Mouse (Mus musculus) left cerebral cortex, adult 8-10 months (tissue): ENCODE results near the gene Zc3h10. TPM values are rescaled to one million over a fixed set of nuclear protein-coding genes. Genes with fewer than 3 reads are reported as not detected.
A peak's percentile ranks its signal among the peaks of the same experiment; 100 is the strongest.
"Not testable (repeated sequence)": the region's sequence is repeated elsewhere in the genome, so short reads cannot be mapped to it uniquely, and the experiment has no call there.

Source experiments
- DNase-seq, 2 experiments: peaks; one replicate each; pipeline ENCODE4 v3.0.0; 2022; ENCODE audit warnings: low spot score in 2 of 2
- total RNA-seq, 4 experiments: library from RNA; stranded (reverse); gene quantifications; 2 replicates each; pipeline ENCODE4 v1.2.4; 2022

Zc3h10 gene
- total RNA-seq, 4 experiments from 2014 or later = 11.7 to 16.1 (median 14.8) TPM

DNA sequence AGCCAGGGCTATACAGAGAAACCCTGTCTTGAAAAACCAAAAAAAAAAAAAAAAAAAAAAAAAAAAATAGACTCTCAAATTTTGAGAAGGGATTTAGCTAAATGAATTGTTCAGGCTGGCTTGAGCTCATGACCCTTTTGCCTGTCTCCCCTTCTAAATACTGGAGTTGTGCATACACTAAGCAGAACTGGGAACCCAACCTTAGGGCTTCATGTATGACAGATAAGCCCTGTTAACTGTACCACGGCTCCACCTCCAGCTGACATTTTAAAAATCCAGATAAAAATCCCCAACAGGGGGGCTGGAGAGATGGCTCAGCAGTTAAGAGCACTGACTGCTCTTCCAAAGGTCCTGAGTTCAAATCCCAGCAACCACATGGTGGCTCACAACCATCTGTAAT, 8.0 kb upstream of the Zc3h10 start:
- DNase-seq = not testable (repeated sequence)

- DNase-seq = not testable (repeated sequence)
These were observed 2.7 kb upstream of the Zc3h10 start for GRCm38 (mm10) chr10:128550144-128550823.

DNA sequence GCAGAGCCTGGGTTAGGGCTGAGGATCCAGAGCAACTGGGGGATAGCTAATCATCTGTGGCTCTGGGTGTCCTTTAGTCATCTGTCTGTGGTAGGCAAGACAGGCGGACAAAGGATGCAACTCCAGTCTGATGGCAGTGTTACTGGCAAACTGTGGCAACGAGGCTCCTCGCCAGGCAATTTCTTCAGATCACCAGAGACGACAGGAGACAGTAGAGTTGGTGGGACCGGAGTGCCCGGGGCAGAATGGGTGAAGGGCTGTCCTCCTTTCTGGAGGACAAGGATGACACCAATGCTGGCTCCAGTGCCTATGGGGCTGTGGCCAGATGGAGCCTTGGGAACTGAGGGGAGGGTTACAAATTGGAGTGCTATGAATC, 2.1 kb upstream of the Zc3h10 start:
- peak in 1 of 2 experiments; percentile 38 for DNase-seq

DNA sequence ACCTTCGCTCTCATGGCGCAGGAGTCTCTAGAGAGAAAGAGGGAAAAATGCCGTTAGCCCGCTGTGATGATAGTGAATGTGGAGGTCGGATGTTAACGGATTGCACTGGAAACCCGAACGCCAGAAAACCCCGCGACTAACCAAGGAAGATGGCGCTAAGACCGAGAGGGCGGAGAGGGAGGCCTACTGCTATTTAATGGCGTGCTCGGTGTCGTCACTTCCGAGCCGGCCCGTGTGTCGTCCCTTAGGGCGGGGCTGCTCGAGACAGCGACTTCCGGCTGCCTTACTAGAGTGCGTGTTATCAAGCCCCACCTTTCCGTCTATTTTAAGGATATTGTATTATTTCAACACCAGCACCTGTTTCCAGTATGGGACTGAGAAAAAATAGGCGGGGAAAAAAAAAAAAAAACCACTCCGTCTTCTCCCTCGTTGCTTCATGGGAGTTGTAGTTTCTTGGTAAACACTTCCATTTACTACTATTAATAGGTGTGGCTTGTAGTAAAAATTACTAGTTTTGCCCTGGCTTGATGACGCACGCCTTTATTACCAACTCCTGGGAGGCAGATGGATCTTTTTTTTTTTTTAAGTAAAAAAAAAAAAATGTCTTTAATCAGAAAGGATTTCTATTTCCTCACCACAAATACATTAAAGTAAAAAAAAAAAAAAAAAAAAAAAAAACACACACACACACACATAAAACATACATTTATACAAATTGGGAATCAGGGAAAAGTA, 1.5 kb upstream of the Zc3h10 start, which contains the start of gene Rpl41:
Gene Rpl41, minus strand, starts transcription at position 359 of the 735 bp plus-strand sequence.
- peak; percentile 78 to 96 for DNase-seq

DNA sequence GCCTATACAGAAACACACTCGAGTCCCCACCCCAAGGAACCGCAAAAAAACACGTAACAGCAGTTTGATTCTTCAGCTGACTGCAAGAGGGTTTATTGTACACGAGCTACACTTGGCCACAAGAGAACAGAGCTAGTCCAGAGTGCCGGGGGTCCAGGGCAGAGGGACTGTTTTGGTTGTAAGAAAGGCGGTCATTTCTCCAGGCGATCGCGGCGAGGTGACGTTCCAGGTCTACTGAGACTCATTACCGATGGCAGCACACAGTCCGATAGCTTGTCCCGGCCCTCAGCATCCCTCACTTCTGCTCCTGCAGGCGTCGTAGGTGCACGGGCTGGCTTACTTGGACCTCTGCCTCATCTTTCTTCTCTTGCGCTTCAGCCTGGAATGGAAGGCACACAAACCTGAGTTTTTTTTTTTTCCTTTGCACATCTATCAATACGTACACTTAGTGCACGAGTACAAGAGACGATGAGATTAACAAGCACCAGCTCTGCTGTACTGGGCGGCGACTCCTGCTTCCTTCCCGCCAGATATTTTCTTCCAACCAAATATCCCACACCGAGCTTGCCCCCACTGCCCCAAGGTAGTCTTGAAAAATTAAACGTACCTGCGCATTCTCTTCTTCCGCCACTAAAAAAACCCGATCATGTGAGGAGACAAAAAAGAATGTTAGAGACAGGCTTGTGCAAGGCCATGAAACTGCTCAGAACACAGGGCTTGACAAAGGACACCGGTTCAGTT, 647 bp upstream of the Zc3h10 start:
- not testable (repeated sequence) for DNase-seq

- no peak for DNase-seq
These were observed 787 bp downstream of the Zc3h10 start for GRCm38 (mm10) chr10:128546787-128547186.

DNA sequence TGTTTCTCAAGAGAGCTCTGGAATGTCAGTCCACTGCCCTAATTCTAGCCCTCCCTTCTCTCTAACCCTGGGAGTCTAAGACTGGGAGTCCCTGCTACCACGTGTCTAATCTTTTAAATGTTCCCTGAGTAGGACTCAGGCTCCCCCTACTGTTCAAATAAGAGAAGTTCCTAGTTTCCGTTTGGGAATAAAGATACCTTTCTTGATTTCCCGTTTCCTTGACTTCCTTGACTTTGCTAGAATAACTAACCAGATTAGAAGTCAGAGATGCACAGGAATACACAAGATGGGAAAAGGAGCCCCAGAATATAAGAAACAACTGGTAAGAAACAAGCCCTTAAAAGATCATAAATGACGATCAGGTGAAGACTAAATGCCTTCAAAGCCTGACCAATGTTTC, 1.2 kb downstream of the Zc3h10 start:
- no peak for DNase-seq

DNA sequence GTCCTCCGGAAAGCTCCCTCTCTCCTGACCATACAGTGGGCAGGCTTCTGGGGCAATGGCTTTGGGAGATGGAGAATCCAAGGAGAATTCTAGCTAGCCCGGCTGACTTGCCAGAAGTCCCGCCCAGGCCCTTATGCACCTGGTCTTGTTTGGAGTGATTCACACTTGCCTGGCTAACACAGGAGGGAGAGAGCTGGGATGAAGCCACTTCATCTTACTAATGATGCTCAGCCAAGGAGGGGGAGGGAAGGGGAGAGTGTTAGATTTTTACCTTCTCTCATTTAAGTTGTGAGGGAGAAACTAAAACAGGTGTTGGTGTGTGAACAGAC, 2.0 kb downstream of the Zc3h10 start:
- no peak for DNase-seq

DNA sequence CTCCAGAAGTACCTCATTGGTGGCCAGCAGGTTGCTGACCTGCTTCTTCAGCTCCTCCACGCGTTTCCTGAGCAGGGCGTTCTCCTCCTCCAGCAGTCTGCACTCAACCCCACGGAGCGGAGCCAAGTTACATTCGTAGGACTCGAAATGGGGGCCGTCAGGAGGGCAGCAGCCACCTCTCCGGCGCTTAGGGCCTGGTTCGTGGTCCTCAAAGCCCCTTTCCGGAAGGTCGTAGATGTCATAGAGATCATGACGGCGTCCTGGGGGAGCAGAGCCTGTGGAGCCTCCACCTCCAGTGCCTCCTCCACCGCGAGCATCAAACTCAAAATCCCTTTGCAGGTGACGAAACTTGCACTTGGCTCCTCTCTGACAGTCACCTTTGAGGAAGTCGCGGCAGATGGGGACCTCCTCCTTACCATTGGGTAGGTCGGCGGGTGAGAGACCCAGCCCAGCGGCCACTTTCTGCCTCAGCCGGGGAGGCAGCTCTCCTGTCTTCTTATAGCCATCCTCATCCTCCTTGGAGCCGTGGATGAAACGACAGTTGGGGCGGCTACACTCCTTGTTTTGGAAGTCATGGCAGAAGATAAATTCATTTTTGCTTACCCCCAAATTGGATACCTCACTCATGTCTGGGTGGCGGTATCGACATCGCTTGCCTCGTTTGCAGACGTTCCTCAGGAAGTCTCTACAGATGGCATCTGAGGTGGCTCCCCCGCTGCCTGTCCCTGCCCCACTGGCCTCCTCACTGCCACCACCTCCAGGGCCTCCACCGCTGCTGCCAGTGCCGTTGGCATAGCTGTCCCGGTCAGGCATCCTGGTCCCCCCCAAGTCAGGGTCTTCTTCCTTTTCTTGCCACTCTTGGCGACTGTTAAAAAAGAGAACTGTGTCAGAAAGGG, 2.7 kb downstream of the Zc3h10 start:
- no peak for DNase-seq

DNA sequence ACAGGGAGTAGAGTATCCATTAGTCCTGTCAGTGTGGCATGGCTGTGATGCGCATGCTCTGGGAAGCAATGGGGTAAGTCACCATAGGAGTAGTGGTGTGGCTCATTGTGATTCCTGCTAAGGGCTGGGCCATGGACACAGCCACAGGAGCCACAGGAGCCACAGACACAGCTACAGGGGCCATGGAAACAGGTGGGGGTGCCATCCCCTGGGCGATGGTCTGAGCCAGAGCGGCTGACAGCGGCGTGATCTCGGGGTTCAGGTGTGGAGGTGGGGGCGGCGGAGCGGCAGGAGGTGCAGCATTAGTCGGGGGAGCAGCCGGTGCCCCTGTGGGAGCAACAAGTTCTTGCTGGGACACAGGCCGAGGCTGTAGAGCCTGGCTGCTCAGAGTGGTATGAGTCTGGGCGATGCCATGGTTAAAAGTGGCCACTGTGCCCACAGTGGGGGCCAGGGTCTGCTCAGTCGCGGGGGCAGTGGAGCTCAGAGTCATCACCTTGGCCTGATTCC, 3.4 kb downstream of the Zc3h10 start:
- no peak for DNase-seq

DNA sequence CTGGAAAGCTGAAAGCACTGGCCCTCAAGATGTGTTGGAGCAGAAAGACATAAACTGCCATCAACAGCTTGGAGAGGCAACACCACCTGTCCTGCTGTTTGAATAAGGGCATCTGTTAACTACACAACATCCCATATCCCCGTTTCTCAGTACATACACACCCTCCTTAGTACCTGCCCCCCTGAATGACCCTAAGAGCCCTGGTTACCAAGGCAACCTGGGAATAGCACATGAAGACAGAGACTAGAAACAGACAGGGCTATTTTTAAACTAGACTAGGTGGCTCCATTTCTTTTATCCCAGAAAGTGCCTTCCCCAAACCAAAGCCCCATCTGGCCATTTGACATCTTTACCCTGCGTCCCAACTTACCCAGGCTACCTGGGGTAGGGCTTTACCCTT, 4.5 kb downstream of the Zc3h10 start:
- DNase-seq = no peak

DNA sequence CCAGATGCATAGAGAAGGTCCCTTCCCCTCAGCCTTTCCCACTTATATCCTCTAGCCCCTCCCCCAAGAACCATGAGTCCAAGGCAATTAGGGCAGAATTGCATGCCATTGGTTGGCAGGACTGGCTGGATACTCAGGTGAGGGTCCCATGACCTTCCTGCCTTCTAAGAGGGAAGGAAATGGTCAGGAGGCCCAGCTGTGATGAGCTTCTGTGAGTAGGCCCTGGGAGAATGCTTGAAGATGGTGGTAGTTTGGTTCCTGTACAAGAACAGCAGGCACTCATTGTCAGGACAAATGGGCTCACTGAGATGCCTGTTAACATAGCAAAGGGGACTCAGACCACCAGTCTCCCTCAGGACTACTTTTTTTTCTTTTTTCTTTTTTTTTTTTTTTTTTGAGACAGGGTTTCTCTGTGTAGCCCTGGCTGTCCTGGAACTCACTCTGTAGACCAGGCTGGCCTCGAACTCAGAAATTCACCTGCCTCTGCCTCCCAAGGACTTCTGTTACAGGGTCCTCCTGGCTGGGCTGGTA, 9.2 kb downstream of the Zc3h10 start:
- DNase-seq = no peak

GRCm38 (mm10) chr10:128536266-128536940, 11.2 kb downstream of the Zc3h10 start:
- peak; percentile 78 to 81 for DNase-seq

DNA sequence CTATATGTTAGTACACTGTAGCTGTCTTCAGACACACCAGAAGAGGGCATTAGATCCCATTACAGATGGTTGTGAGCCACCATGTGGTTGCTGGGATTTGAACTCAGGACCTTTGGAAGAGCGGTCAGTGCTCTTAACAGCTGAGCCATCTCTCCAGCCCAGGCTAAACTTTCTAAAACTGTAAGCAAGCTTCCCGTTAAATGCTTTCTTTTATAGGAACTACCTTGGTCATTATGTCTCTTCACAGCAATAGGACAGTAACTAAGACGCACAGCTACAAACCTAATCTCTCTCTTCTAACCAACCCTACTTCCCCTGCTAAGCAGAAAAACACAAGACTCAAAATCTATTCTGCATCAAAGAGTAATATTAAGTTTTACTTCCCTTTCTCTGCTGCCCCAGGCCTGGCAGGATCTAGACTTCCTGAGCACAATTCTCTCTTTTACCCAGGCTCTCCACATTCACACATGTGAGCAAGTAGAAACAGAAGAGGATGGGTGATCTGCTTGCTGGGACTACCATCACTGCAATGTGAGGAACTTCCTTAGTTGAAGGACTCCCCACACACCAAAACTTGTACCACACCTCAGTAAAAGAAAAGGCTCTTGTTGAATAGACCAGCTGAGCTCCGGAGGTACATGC, 11.8 kb downstream of the Zc3h10 start:
- no peak for DNase-seq

DNA sequence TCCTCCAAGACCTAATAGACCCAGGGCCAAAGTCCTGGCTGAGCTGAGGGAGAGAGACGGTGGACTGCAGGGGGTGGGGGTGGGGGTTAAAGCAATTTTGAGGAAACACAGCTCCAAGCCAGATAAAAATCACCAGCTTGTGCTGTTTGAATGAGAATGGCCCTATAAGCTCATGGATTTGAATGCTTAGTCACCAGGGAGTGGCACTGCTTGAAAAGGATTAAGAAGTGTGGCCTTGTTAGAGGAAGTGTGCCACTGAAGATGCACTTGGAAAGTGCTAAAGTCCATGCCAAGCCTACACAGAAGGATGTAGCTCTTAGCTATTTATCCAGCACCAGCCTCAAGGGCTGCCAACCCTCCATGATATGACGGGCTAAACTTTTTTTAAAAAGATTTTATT, 12.4 kb downstream of the Zc3h10 start:
- no peak for DNase-seq

GRCm38 (mm10) chr10:128526366-128527356, 20.9 kb downstream of the Zc3h10 start:
- DNase-seq = no peak

DNA sequence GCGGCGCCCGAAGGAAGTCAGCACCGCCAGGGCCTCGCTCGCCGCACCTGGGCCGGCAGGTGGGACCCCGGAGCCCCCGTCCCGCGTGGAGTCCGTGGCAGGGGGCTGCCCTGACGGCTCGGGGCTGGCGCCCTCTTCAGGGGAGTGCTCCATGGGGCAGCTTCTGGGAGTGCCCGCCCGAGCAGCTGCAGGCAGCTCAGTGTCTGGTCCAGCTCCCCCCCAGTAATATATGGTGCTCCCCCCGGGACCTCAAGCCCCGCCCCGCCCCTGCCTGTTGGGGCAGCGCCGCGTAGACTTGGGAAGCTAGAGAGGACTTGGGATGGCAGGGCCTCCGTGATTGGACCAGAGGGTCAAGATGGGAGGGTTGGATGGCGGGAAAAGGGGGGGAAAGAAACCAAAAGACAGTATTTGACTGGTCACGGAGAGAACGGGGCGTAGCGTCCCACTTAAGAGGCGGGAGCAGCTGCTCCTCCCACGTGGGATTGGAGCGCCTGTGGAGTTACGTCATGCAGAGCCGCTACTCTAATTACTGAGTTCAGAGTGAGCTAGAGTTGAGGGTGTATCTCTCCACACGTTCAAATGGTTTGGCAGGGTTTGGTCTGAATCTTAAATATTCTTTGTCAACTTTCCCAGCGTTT, 21.8 kb downstream of the Zc3h10 start, which contains the start of gene Esyt1:
Gene Esyt1, minus strand, starts transcription at position 201 of the 638 bp plus-strand sequence.
- peak; percentile 60 to 93 for DNase-seq
